Mouse (Mus musculus) limb, embryonic 14.5 days (tissue): ENCODE data around the gene Ccdc88b. TPM values are rescaled to one million over a fixed set of nuclear protein-coding genes. Genes with fewer than 3 reads are reported as not detected.

Experiments used
- ATAC-seq: fragments of 200-750 bp; cut with Nextera tagmentation; 2 replicates; pipeline ENCODE4 v1.8.0; 2017; ENCODE audit warnings: low read depth, moderate number of reproducible peaks, moderate TSS enrichment; ENCODE audit not compliant: low FRiP score
- DNase-seq: peaks from one replicate; pipeline ENCODE4 v3.0.0-alpha.2; 2015; ENCODE audit warnings: low spot score
- H3K27ac ChIP-seq: fragments of 300-500 bp; sonication (generic); replicated peaks from 2 replicates; pipeline ENCODE4 v1.5.1; 2014; ENCODE audit warnings: low read depth, mild to moderate bottlenecking, low read length, moderate library complexity, mixed read lengths
- H3K27me3 ChIP-seq: fragments of 300-500 bp; sonication (generic); 2 replicates; pipeline ENCODE4 v1.6.1; 2014; ENCODE audit warnings: low read length, mixed read lengths; ENCODE audit not compliant: control insufficient read depth, insufficient read depth
- H3K36me3 ChIP-seq: fragments of 300-500 bp; sonication (generic); 2 replicates; pipeline ENCODE4 v1.6.1; 2014; ENCODE audit warnings: mild to moderate bottlenecking, low read length, moderate library complexity, mixed read lengths; ENCODE audit not compliant: control insufficient read depth, insufficient read depth
- H3K4me1 ChIP-seq: fragments of 300-500 bp; sonication (generic); 2 replicates; pipeline ENCODE4 v1.6.1; 2014; ENCODE audit warnings: antibody characterized with exemption, low read length, mixed read lengths; ENCODE audit not compliant: control insufficient read depth, insufficient read depth
- H3K4me2 ChIP-seq: fragments of 300-500 bp; sonication (generic); replicated peaks from 2 replicates; pipeline ENCODE4 v1.6.1; 2014; ENCODE audit warnings: low read depth, mild to moderate bottlenecking, low read length, moderate library complexity; ENCODE audit not compliant: severe bottlenecking
- H3K4me3 ChIP-seq: fragments of 300-500 bp; sonication (generic); replicated peaks from 2 replicates; pipeline ENCODE4 v1.5.1; 2014; ENCODE audit warnings: low read length
- H3K9ac ChIP-seq: fragments of 300-500 bp; sonication (generic); 2 replicates; pipeline ENCODE4 v1.6.1; 2014; ENCODE audit warnings: mild to moderate bottlenecking, low read depth, low read length, moderate library complexity; ENCODE audit not compliant: severe bottlenecking
- H3K9me3 ChIP-seq: fragments of 300-500 bp; sonication (generic); 2 replicates; pipeline ENCODE4 v1.6.1; 2016; ENCODE audit warnings: low read length; ENCODE audit not compliant: control insufficient read depth
- POLR2A ChIP-seq: fragments of 200-500 bp; IDR thresholded peaks from 2 replicates; pipeline ENCODE4 v1.8.0; 2012; ENCODE audit warnings: inconsistent platforms, mild to moderate bottlenecking, moderate library complexity, borderline replicate concordance; ENCODE audit not compliant: insufficient read depth, insufficient read length; ENCODE audit errors: extremely low read depth
- WGBS: fragments of 180-500 bp; shearing (Covaris S2); extraction: QIAGEN DNeasy Blood & Tissue Kit; methylation state at CpG from one replicate; pipeline ENCODE4 v1.1.7; 2014; 5-methylcytosine and 5-hydroxymethylcytosine counted together
- microRNA-seq: library from miRNA; unstranded; fragments of <30 nt; microRNA quantifications from one replicate; pipeline ENCODE4, GENCODE M21; 2016
- polyA plus RNA-seq, 2 experiments: library from polyadenylated mRNA; depleted of rRNA in 1 of 2; stranded (reverse) in 1 of 2; unstranded in 1 of 2; fragments of >200 nt; fragmentation: Nextera tagmentation in 1 of 2; extraction: Ambion mirVana in 1 of 2; gene quantifications; 2 replicates each; pipeline versions ENCODE4 v1.2.1 to v1.2.3; 2012 to 2014

The Ccdc88b gene
- polyA plus RNA-seq, 2 experiments = 0.69 to 2.2 TPM

- H3K27me3 ChIP-seq = peaks cover 20% of the 10 kb centered on the region
These were observed 32.6 kb downstream of the Ccdc88b start for GRCm38 (mm10) chr19:6825384-6825783.

GRCm38 (mm10) chr19:6820538-6821195, 37.3 kb downstream of the Ccdc88b start:
- Histone ChIP-seq H3K36me3 (no peaks in the 10 kb centered on the region), H3K27ac (no peak overlapping the region), H3K9ac (no peak overlapping the region), H3K4me2 (no peak overlapping the region), H3K27me3 (no peaks in the 10 kb centered on the region), H3K4me1 (no peaks in the 10 kb centered on the region), H3K4me3 (no peak overlapping the region), H3K9me3 (0 out of 2 replicates have a peak, but pooled peaks cover 4% of the 10 kb centered on the region)
- DNase-seq (no peak), ATAC-seq (no peak)
- WGBS = 77% methylated on average over 13 of the region's 13 CpGs
- no peak for TF ChIP-seq POLR2A

More at GRCm38 (mm10) chr19:6825384-6825783, 32.6 kb downstream of the Ccdc88b start:
- H3K4me3 ChIP-seq = no peak overlapping the region
- no peak overlapping the region for H3K4me2 ChIP-seq
- ATAC-seq (no peak), DNase-seq (no peak)
- 0 out of 2 replicates have a peak, but pooled peaks cover 3% of the 10 kb centered on the region for H3K9me3 ChIP-seq
- 83% methylated on average over 6 of the region's 6 CpGs for WGBS
- peaks cover 5% of the 10 kb centered on the region; the same call in 1 of the 2 replicates for H3K4me1 ChIP-seq
- no peak overlapping the region for H3K27ac ChIP-seq
- no peak for TF ChIP-seq POLR2A
- no peak overlapping the region for H3K9ac ChIP-seq
- H3K36me3 ChIP-seq = peaks cover 3% of the 10 kb centered on the region; the same call in 1 of the 2 replicates

GRCm38 (mm10) chr19:6819143-6819827, 38.7 kb downstream of the Ccdc88b start:
- Histone ChIP-seq H3K4me3 (no peak overlapping the region), H3K4me2 (no peak overlapping the region), H3K9me3 (0 out of 2 replicates have a peak, but pooled peaks cover 4% of the 10 kb centered on the region), H3K27me3 (no peaks in the 10 kb centered on the region), H3K4me1 (no peaks in the 10 kb centered on the region), H3K36me3 (no peaks in the 10 kb centered on the region), H3K9ac (no peak overlapping the region), H3K27ac (no peak overlapping the region)
- DNase-seq (no peak), ATAC-seq (no peak)
- 46% methylated on average over 10 of the region's 10 CpGs for WGBS
- TF ChIP-seq POLR2A = no peak

GRCm38 (mm10) chr19:6814958-6815357, 43.1 kb downstream of the Ccdc88b start:
- ATAC-seq (no peak), DNase-seq (no peak)
- TF ChIP-seq POLR2A = no peak
- no peaks in the 10 kb centered on the region for H3K4me1 ChIP-seq
- no peak overlapping the region for H3K4me2 ChIP-seq
- no peaks in the 10 kb centered on the region for H3K27me3 ChIP-seq
- H3K9ac ChIP-seq = no peak overlapping the region
- H3K36me3 ChIP-seq = no peaks in the 10 kb centered on the region
- WGBS = 93% methylated on average over 3 of the region's 3 CpGs
- no peak overlapping the region for H3K27ac ChIP-seq
- H3K9me3 ChIP-seq = no peaks in the 10 kb centered on the region
- H3K4me3 ChIP-seq = no peak overlapping the region

- no peak overlapping the region for H3K9ac ChIP-seq
- WGBS = 9% methylated on average over 4 of the region's 4 CpGs
- H3K36me3 ChIP-seq = no peaks in the 10 kb centered on the region
- H3K4me2 ChIP-seq = no peak overlapping the region
- TF ChIP-seq POLR2A = no peak
- H3K27me3 ChIP-seq = no peaks in the 10 kb centered on the region
- H3K9me3 ChIP-seq = no peaks in the 10 kb centered on the region
- ATAC-seq (no peak), DNase-seq (no peak)
- no peak overlapping the region for H3K27ac ChIP-seq
- H3K4me3 ChIP-seq = no peak overlapping the region
- no peaks in the 10 kb centered on the region for H3K4me1 ChIP-seq
These were observed 43.6 kb downstream of the Ccdc88b start for GRCm38 (mm10) chr19:6814366-6814765.

Small RNA genes within 50 kb of the gene (microRNA-seq; reads per million reads assigned to microRNA genes)
- gene Mir5046 = not detected

Other genes starting within 250 kb of the Ccdc88b start
- gene Rps6ka4, start 17.6 kb downstream of the Ccdc88b start, polyA plus RNA-seq (2012; rRNA removed) = 19.4 and 22.9 TPM in 2 replicates
- 25.2 and 27.4 TPM in 2 replicates for gene Rps6ka4, start 17.6 kb downstream of the Ccdc88b start, polyA plus RNA-seq (2014; fragmentation: Nextera tagmentation; extraction: Ambion mirVana)
- 163 and 164 TPM in 2 replicates for gene Trmt112, start 51.5 kb upstream of the Ccdc88b start, polyA plus RNA-seq (2012; rRNA removed)
- gene Trmt112, start 51.5 kb upstream of the Ccdc88b start, polyA plus RNA-seq (2014; fragmentation: Nextera tagmentation; extraction: Ambion mirVana) = 163 and 167 TPM in 2 replicates
- 145 and 173 TPM in 2 replicates for gene Prdx5, start 51.9 kb upstream of the Ccdc88b start, polyA plus RNA-seq (2012; rRNA removed)
- 245 and 269 TPM in 2 replicates for gene Prdx5, start 51.9 kb upstream of the Ccdc88b start, polyA plus RNA-seq (2014; fragmentation: Nextera tagmentation; extraction: Ambion mirVana)
- gene Esrra, start 63.6 kb upstream of the Ccdc88b start, polyA plus RNA-seq (2012; rRNA removed) = 20.3 and 25.5 TPM in 2 replicates
- gene Esrra, start 63.6 kb upstream of the Ccdc88b start, polyA plus RNA-seq (2014; fragmentation: Nextera tagmentation; extraction: Ambion mirVana) = 3.4 and 5.1 TPM in 2 replicates
- gene Catsperz, start 67.2 kb upstream of the Ccdc88b start, polyA plus RNA-seq (2012; rRNA removed) = 2.8 and 5.6 TPM in 2 replicates
- gene Catsperz, start 67.2 kb upstream of the Ccdc88b start, polyA plus RNA-seq (2014; fragmentation: Nextera tagmentation; extraction: Ambion mirVana) = 3.6 and 5.4 TPM in 2 replicates
- gene Kcnk4, start 76.3 kb upstream of the Ccdc88b start, polyA plus RNA-seq (2012; rRNA removed) = 0.91 and 1.1 TPM in 2 replicates
- gene Kcnk4, start 76.3 kb upstream of the Ccdc88b start, polyA plus RNA-seq (2014; fragmentation: Nextera tagmentation; extraction: Ambion mirVana) = 1.1 TPM in 2 replicates
- gene Bad, start 83.7 kb upstream of the Ccdc88b start, polyA plus RNA-seq (2012; rRNA removed) = 75.1 and 76.5 TPM in 2 replicates
- gene Bad, start 83.7 kb upstream of the Ccdc88b start, polyA plus RNA-seq (2014; fragmentation: Nextera tagmentation; extraction: Ambion mirVana) = 77.5 and 80.8 TPM in 2 replicates
- 56.8 and 72.3 TPM in 2 replicates for gene Gpr137, start 84.3 kb upstream of the Ccdc88b start, polyA plus RNA-seq (2012; rRNA removed)
- gene Gpr137, start 84.3 kb upstream of the Ccdc88b start, polyA plus RNA-seq (2014; fragmentation: Nextera tagmentation; extraction: Ambion mirVana) = 28.5 and 31.8 TPM in 2 replicates
- 277 and 304 TPM in 2 replicates for gene Ppp1r14b, start 116.8 kb upstream of the Ccdc88b start, polyA plus RNA-seq (2012; rRNA removed)
- gene Ppp1r14b, start 116.8 kb upstream of the Ccdc88b start, polyA plus RNA-seq (2014; fragmentation: Nextera tagmentation; extraction: Ambion mirVana) = 249 and 282 TPM in 2 replicates
- gene Plcb3, start 118.3 kb upstream of the Ccdc88b start, polyA plus RNA-seq (2012; rRNA removed) = 80.6 and 102 TPM in 2 replicates
- gene Plcb3, start 118.3 kb upstream of the Ccdc88b start, polyA plus RNA-seq (2014; fragmentation: Nextera tagmentation; extraction: Ambion mirVana) = 36.6 and 42.4 TPM in 2 replicates
- gene Fkbp2, start 122.3 kb upstream of the Ccdc88b start, polyA plus RNA-seq (2012; rRNA removed) = 39.9 and 73.3 TPM in 2 replicates
- 71.5 and 80.5 TPM in 2 replicates for gene Fkbp2, start 122.3 kb upstream of the Ccdc88b start, polyA plus RNA-seq (2014; fragmentation: Nextera tagmentation; extraction: Ambion mirVana)
- gene Vegfb, start 129.4 kb upstream of the Ccdc88b start, polyA plus RNA-seq (2012; rRNA removed) = 46.7 and 55.7 TPM in 2 replicates
- gene Vegfb, start 129.4 kb upstream of the Ccdc88b start, polyA plus RNA-seq (2014; fragmentation: Nextera tagmentation; extraction: Ambion mirVana) = 44.9 and 54.5 TPM in 2 replicates
- 32.4 and 38.0 TPM in 2 replicates for gene Dnajc4, start 134.4 kb upstream of the Ccdc88b start, polyA plus RNA-seq (2012; rRNA removed)
- gene Dnajc4, start 134.4 kb upstream of the Ccdc88b start, polyA plus RNA-seq (2014; fragmentation: Nextera tagmentation; extraction: Ambion mirVana) = 24.4 and 26.8 TPM in 2 replicates
- 22.1 and 27.7 TPM in 2 replicates for gene Nudt22, start 137.9 kb upstream of the Ccdc88b start, polyA plus RNA-seq (2012; rRNA removed)
- gene Nudt22, start 137.9 kb upstream of the Ccdc88b start, polyA plus RNA-seq (2014; fragmentation: Nextera tagmentation; extraction: Ambion mirVana) = 21.5 and 21.9 TPM in 2 replicates
- gene Trpt1, start 137.9 kb upstream of the Ccdc88b start, polyA plus RNA-seq (2012; rRNA removed) = 15.1 and 19.9 TPM in 2 replicates
- gene Trpt1, start 137.9 kb upstream of the Ccdc88b start, polyA plus RNA-seq (2014; fragmentation: Nextera tagmentation; extraction: Ambion mirVana) = 10.7 and 12.0 TPM in 2 replicates
- 10.1 and 13.1 TPM in 2 replicates for gene Fermt3, start 161.3 kb upstream of the Ccdc88b start, polyA plus RNA-seq (2012; rRNA removed)
- 10.2 and 10.8 TPM in 2 replicates for gene Fermt3, start 161.3 kb upstream of the Ccdc88b start, polyA plus RNA-seq (2014; fragmentation: Nextera tagmentation; extraction: Ambion mirVana)
- 124 and 170 TPM in 2 replicates for gene Stip1, start 181.8 kb upstream of the Ccdc88b start, polyA plus RNA-seq (2012; rRNA removed)
- 200 and 205 TPM in 2 replicates for gene Stip1, start 181.8 kb upstream of the Ccdc88b start, polyA plus RNA-seq (2014; fragmentation: Nextera tagmentation; extraction: Ambion mirVana)
- 24.6 and 27.4 TPM in 2 replicates for gene Macrod1, start 198.6 kb upstream of the Ccdc88b start, polyA plus RNA-seq (2012; rRNA removed)
- gene Macrod1, start 198.6 kb upstream of the Ccdc88b start, polyA plus RNA-seq (2014; fragmentation: Nextera tagmentation; extraction: Ambion mirVana) = 16.6 and 19.7 TPM in 2 replicates
- gene Flrt1, start 247.5 kb upstream of the Ccdc88b start, polyA plus RNA-seq (2012; rRNA removed) = 2.2 and 3.2 TPM in 2 replicates
- gene Flrt1, start 247.5 kb upstream of the Ccdc88b start, polyA plus RNA-seq (2014; fragmentation: Nextera tagmentation; extraction: Ambion mirVana) = 8.5 and 9.6 TPM in 2 replicates